In genomic region chr16:37684259-37684633, GRCm38 (mm10) we compare ENCODE assay signal across 9 mouse cellular contexts. TPM values are rescaled to one million over a fixed set of nuclear protein-coding genes. Genes with fewer than 3 reads are reported as not detected.
A peak's percentile ranks its signal among the peaks of the same experiment; 100 is the strongest.
DNase-seq lines count a peak whose midpoint lies in the region; ATAC-seq and TF ChIP-seq lines count a peak whose summit lies in the region.
"Had no signal": no experiment of that assay in that cellular context is flagged by ENCODE, and none has a peak within 500 bp of the region (broad histone marks: within the 10 kb centered on the region; RNA-seq: fewer than 3 reads in every experiment).

No protein-coding gene starts in this region.

- H3K9me3 ChIP-seq in kidney, embryonic 16.5 days (ENCODE audit: low read length): no peaks in the 10 kb centered on the region
- H3K9me3 ChIP-seq in embryonic facial prominence, embryonic 13.5 days: no peaks in the 10 kb centered on the region
- no peaks in the 10 kb centered on the region for H3K9me3 ChIP-seq in hindbrain, embryonic 13.5 days
- H3K9me3 ChIP-seq in liver, embryonic 16.5 days (replicated peaks; ENCODE audit: control insufficient read depth, low read length): no peaks in the 10 kb centered on the region

- no peak for TF ChIP-seq CTCF in olfactory bulb, adult 2 months (IDR thresholded peaks at IDR 0.05; ENCODE audit: insufficient read depth, low read depth, low read length)

- peak overlapping the region; percentile 54 for H3K27ac ChIP-seq in kidney, embryonic 16.5 days (ENCODE audit: low read length)
- H3K27ac ChIP-seq in embryonic facial prominence, embryonic 13.5 days: peak overlapping the region; percentile 89; the same call in 1 of the 2 replicates
- peak overlapping the region; percentile 93 for H3K27ac ChIP-seq in hindbrain, embryonic 13.5 days
- no peak overlapping the region for H3K27ac ChIP-seq in liver, embryonic 16.5 days (ENCODE audit: low read length)
- H3K27ac ChIP-seq in olfactory bulb, adult 2 months (ENCODE audit: insufficient read depth, low read depth, low read length): peak overlapping the region; percentile 92

- H3K4me2 ChIP-seq in kidney, embryonic 16.5 days (replicated peaks; ENCODE audit: low read depth, low read length): peak overlapping the region; percentile 65
- H3K4me2 ChIP-seq in embryonic facial prominence, embryonic 13.5 days: peak overlapping the region; percentile 66
- H3K4me2 ChIP-seq in hindbrain, embryonic 13.5 days: peak overlapping the region; percentile 62
- H3K4me2 ChIP-seq in liver, embryonic 16.5 days (ENCODE audit: low read depth, low read length): peak overlapping the region; percentile 92

- no peaks in the 10 kb centered on the region for H3K27me3 ChIP-seq in kidney, embryonic 16.5 days (ENCODE audit: insufficient read depth, low read length)
- H3K27me3 ChIP-seq in embryonic facial prominence, embryonic 13.5 days: no peaks in the 10 kb centered on the region
- H3K27me3 ChIP-seq in hindbrain, embryonic 13.5 days: no peaks in the 10 kb centered on the region
- H3K27me3 ChIP-seq in liver, embryonic 16.5 days (ENCODE audit: control insufficient read depth, insufficient read depth, low read depth, low read length): no peaks in the 10 kb centered on the region
- H3K27me3 ChIP-seq: Patski had no signal

- peak; percentile 19; the same call in 1 of the 2 replicates for ATAC-seq in kidney, embryonic 16.5 days (ENCODE audit: low FRiP score, low TSS enrichment)
- no peak for ATAC-seq in embryonic facial prominence, embryonic 13.5 days (ENCODE audit: insufficient number of reproducible peaks, insufficient read depth, low FRiP score, low TSS enrichment, low read depth)
- ATAC-seq in hindbrain, embryonic 13.5 days (ENCODE audit: low FRiP score): no peak
- ATAC-seq in liver, embryonic 16.5 days (ENCODE audit: low read depth): no peak
- no peak for ATAC-seq in inflammation-experienced regulatory T-cells, adult 6 months

- peak overlapping the region; percentile 58 for H3K9ac ChIP-seq in kidney, embryonic 16.5 days (replicated peaks; ENCODE audit: low read length)
- peak overlapping the region; percentile 49; the same call in 1 of the 2 replicates for H3K9ac ChIP-seq in embryonic facial prominence, embryonic 13.5 days
- H3K9ac ChIP-seq in hindbrain, embryonic 13.5 days: peak overlapping the region; percentile 76
- no peak overlapping the region for H3K9ac ChIP-seq in liver, embryonic 16.5 days (ENCODE audit: low read depth, low read length)

- H3K4me1 ChIP-seq in kidney, embryonic 16.5 days (ENCODE audit: insufficient read depth, low read length): peaks cover 19% of the 10 kb centered on the region
- peaks cover 45% of the 10 kb centered on the region for H3K4me1 ChIP-seq in embryonic facial prominence, embryonic 13.5 days
- H3K4me1 ChIP-seq in hindbrain, embryonic 13.5 days (replicated peaks): peaks cover 49% of the 10 kb centered on the region
- peaks cover 10% of the 10 kb centered on the region for H3K4me1 ChIP-seq in liver, embryonic 16.5 days (ENCODE audit: control insufficient read depth, low read depth, low read length)
- peaks cover 27% of the 10 kb centered on the region for H3K4me1 ChIP-seq in olfactory bulb, adult 2 months (ENCODE audit: control insufficient read depth, insufficient read depth, low read length)

- DNase-seq in kidney, adult 11 months: no peak
- no peak for DNase-seq in adrenal gland, postnatal 14 days

- no peaks in the 10 kb centered on the region for H3K36me3 ChIP-seq in kidney, embryonic 16.5 days (ENCODE audit: insufficient read depth, low read length)
- H3K36me3 ChIP-seq in embryonic facial prominence, embryonic 13.5 days: no peaks in the 10 kb centered on the region
- no peaks in the 10 kb centered on the region for H3K36me3 ChIP-seq in hindbrain, embryonic 13.5 days
- no peaks in the 10 kb centered on the region for H3K36me3 ChIP-seq in liver, embryonic 16.5 days (ENCODE audit: control insufficient read depth, insufficient read depth)

- 11% methylated on average over 8 of the region's 8 CpGs for WGBS in kidney, embryonic 16.5 days
- WGBS in embryonic facial prominence, embryonic 13.5 days: 10% methylated on average over 8 of the region's 8 CpGs
- 22% methylated on average over 8 of the region's 8 CpGs for WGBS in hindbrain, embryonic 13.5 days
- 15% methylated on average over 8 of the region's 8 CpGs for WGBS in liver, embryonic 16.5 days (ENCODE audit: insufficient replicate concordance)
- 3% methylated on average over 8 of the region's 8 CpGs for WGBS in olfactory bulb, adult 2 months

- TF ChIP-seq POLR2A in olfactory bulb, adult 2 months (IDR thresholded peaks at IDR 0.05; ENCODE audit: insufficient read depth, low read depth, low read length): no peak

- H3K4me3 ChIP-seq in kidney, embryonic 16.5 days (ENCODE audit: low read length): peak overlapping the region; percentile 45
- H3K4me3 ChIP-seq in embryonic facial prominence, embryonic 13.5 days: peak overlapping the region; percentile 45
- peak overlapping the region; percentile 40; the same call in 1 of the 2 replicates for H3K4me3 ChIP-seq in hindbrain, embryonic 13.5 days
- H3K4me3 ChIP-seq in liver, embryonic 16.5 days (ENCODE audit: low read depth, low read length): peak overlapping the region; percentile 60
- no peak overlapping the region; the same call in 1 of the 2 replicates for H3K4me3 ChIP-seq in olfactory bulb, adult 2 months (ENCODE audit: insufficient read depth, low read depth, low read length)

RNA-seq across cellular contexts. Expression of gene Ndufb4, which starts 30.0 kb away (rescaled TPM):
- 45.0 and 59.9 TPM in 2 replicates for polyA plus RNA-seq in kidney, embryonic 16.5 days (2015; fragmentation: Nextera tagmentation; extraction: Ambion mirVana)
- 58.3 and 71.9 TPM in 2 replicates for polyA plus RNA-seq in embryonic facial prominence, embryonic 13.5 days (2015; fragmentation: Nextera tagmentation; extraction: Ambion mirVana)
- 63.0 and 67.1 TPM in 2 replicates for polyA plus RNA-seq in hindbrain, embryonic 13.5 days (2015; fragmentation: Nextera tagmentation; extraction: Ambion mirVana)
- 27.8 and 31.2 TPM in 2 replicates for polyA plus RNA-seq in liver, embryonic 16.5 days (2015; fragmentation: Nextera tagmentation; extraction: Ambion mirVana)
- polyA plus RNA-seq in olfactory bulb, adult 2 months (2012; ENCODE audit: insufficient read depth, insufficient read length, low replicate concordance, missing spikeins): not detected in 2 replicates
- polyA plus RNA-seq in inflammation-experienced regulatory T-cells, adult 6 months (2017; shearing (Covaris generic)): 10 to 100 TPM; 51.4 to 58.7 (median 54.5) TPM
- total RNA-seq in adrenal gland, postnatal 14 days (2021): 181 and 184 TPM in 2 replicates
